Mouse (Mus musculus): ENCODE results near the gene Zfp668. TPM values are rescaled to one million over a fixed set of nuclear protein-coding genes. Genes with fewer than 3 reads are reported as not detected.

Zfp668 gene
- polyA plus RNA-seq (2012; rRNA removed) (3.0 TPM in 2 replicates), polyA plus RNA-seq (2014; fragmentation: Nextera tagmentation; extraction: Ambion mirVana) (3.9 and 4.3 TPM in 2 replicates)

DNA sequence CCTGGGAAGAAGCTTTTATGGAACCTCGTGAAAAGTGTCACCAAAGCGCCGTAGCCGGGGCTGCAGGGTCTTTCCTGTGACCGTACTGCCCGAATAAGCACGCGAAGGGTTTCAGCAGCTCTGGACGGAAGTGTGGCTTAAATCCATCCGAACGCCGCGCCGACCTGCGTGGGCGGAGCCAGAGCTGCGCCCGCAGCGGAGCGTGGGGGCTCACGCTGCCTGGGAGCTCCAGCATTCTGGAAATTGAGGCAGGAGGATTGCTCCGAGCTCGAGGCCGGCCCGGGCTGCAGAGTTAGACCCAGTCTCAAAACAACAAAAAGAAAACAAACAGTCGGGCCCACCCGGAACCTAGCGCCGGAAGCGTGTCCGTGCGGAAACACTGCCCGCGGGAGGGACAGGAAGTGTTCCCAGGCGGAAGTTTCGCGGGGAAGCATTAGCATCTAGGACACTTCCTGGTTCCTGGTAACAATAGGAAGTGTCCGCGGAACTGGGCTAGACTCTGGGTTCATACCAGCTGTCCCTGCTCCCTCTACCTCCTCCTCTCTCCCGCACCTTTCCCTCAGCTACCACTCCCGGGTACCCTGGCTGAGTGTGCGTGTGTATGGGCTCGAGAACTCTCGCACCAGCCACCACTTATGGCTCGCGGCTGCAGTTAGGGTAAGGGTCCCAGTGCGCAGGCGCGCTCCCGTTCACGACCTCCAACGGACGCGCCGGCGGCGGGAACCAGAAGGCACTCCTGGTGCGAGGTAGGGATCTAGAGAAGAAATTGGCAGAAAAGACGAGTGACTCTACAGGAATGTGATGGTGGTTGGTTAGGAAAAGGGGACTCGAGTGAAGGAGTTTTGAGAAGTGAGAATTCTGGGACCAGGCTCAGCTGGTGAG, at the start of gene Zfp668:
Gene Zfp668 (minus strand): TSS at position 362 of the 882 bp plus-strand sequence.
- H3K9me3 ChIP-seq (ENCODE audit: control insufficient read depth, low read length), result peaks cover 26% of the 10 kb centered on the region
- H3K4me1 ChIP-seq (replicated peaks; ENCODE audit: control insufficient read depth in 2 of 2, insufficient read depth in 2 of 2, low read length in 1 of 2), result peaks cover 13 to 16% of the 10 kb centered on the region in 2 experiments
- peak within 1 kb of the TSS; percentile 83 for H3K27ac ChIP-seq
- WGBS (ENCODE audit: insufficient replicate concordance), result under 1% methylated on average over 60 of the region's 60 CpGs
- H3K27me3 ChIP-seq (ENCODE audit: control insufficient read depth, insufficient read depth, low read length), result peaks cover 2% of the 10 kb centered on the region; the same call in 1 of the 2 replicates
- H3K4me2 ChIP-seq (ENCODE audit: low read depth), result peak within 1 kb of the TSS; percentile 98
- TF ChIP-seq CTCF (IDR thresholded peaks at IDR 0.05; ENCODE audit: low read depth) (no peak), EP300 (IDR thresholded peaks at IDR 0.05; ENCODE audit: low read depth) (no peak)
- peak within 1 kb of the TSS; percentile 88 for H3K9ac ChIP-seq (replicated peaks)
- DNase-seq (ENCODE audit: low read depth in 3 of 3, low spot score in 3 of 3), result peak; percentile 91 to 92 (median 91)
- H3K4me3 ChIP-seq (ENCODE audit: insufficient read depth in 1 of 2, low read depth in 2 of 2, low read length in 2 of 2), result peak within 1 kb of the TSS; percentile 87 to 90
- H3K36me3 ChIP-seq (replicated peaks; ENCODE audit: control insufficient read depth, insufficient read depth, low read depth), result peaks cover 35% of the 10 kb centered on the region
- peak; percentile 75 for ATAC-seq (ENCODE audit: insufficient read depth)

DNA sequence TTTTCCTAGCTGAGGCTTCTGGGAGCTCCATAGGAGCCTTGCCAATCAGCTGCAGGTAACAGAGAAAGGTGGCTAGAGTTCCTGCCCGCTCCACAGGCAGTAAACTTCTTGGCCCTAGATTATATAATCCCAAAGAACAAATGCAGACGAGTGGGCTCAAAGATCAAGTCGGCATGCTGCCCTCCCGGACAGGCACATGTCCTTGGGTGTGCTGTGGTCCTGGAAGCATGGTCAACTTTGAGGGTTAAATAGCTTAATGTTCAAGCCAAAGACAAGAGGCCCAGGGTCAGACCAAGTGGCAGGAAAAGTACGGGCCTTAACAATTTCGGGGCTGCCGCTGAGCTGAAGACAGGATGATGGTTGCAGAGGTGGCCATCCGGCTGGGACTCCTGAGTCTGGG, 49.4 kb upstream of the Zfp668 start:
- Histone ChIP-seq H3K4me3 (ENCODE audit: insufficient read depth in 1 of 2, low read depth in 2 of 2, low read length in 2 of 2) (no peak overlapping the region), H3K4me1 (replicated peaks; ENCODE audit: control insufficient read depth in 2 of 2, insufficient read depth in 2 of 2, low read length in 1 of 2) (peaks cover 2 to 14% of the 10 kb centered on the region in 2 experiments; a peak in 3 of 4 replicates), H3K9me3 (ENCODE audit: control insufficient read depth, low read length) (no peaks in the 10 kb centered on the region), H3K4me2 (ENCODE audit: low read depth) (no peak overlapping the region), H3K27me3 (ENCODE audit: control insufficient read depth, insufficient read depth, low read length) (no peaks in the 10 kb centered on the region), H3K36me3 (replicated peaks; ENCODE audit: control insufficient read depth, insufficient read depth, low read depth) (no peaks in the 10 kb centered on the region; the same call in none of the 2 replicates), H3K27ac (no peak overlapping the region), H3K9ac (replicated peaks) (no peak overlapping the region)
- TF ChIP-seq EP300 (IDR thresholded peaks at IDR 0.05; ENCODE audit: low read depth), result no peak
- no peak for TF ChIP-seq CTCF (IDR thresholded peaks at IDR 0.05; ENCODE audit: low read depth)
- no peak for ATAC-seq (ENCODE audit: insufficient read depth)
- no peak for DNase-seq (ENCODE audit: low read depth in 3 of 3, low spot score in 3 of 3)
- WGBS (ENCODE audit: insufficient replicate concordance), result 85% methylated on average over 8 of the region's 8 CpGs

DNA sequence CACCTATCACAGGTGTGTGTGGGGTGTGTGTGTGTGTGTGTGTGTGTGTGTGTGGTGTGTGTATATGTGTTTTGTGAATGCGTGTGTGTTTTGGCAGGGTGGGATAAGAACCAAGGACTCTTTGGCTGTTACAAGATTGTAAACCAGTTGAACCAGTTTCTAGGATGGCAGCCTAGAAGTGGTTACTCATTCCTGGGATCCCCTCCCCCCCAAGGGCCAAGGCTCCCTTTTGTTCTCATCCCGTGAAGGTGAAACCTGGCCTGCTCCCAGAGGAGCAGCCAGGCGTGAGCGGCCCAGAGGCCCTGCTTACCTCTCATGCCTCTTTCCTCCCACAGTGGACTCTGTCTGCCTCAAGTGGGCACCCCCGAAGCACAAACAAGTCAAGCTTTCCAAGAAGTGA, 48.6 kb upstream of the Zfp668 start:
- Histone ChIP-seq H3K9ac (replicated peaks) (no peak overlapping the region), H3K27me3 (ENCODE audit: control insufficient read depth, insufficient read depth, low read length) (no peaks in the 10 kb centered on the region), H3K36me3 (replicated peaks; ENCODE audit: control insufficient read depth, insufficient read depth, low read depth) (no peaks in the 10 kb centered on the region; the same call in none of the 2 replicates), H3K4me1 (replicated peaks; ENCODE audit: control insufficient read depth in 2 of 2, insufficient read depth in 2 of 2, low read length in 1 of 2) (peaks cover 2 to 14% of the 10 kb centered on the region in 2 experiments; a peak in 3 of 4 replicates), H3K9me3 (ENCODE audit: control insufficient read depth, low read length) (no peaks in the 10 kb centered on the region), H3K4me2 (ENCODE audit: low read depth) (no peak overlapping the region), H3K27ac (no peak overlapping the region), H3K4me3 (ENCODE audit: insufficient read depth in 1 of 2, low read depth in 2 of 2, low read length in 2 of 2) (no peak overlapping the region)
- DNase-seq (ENCODE audit: low read depth in 3 of 3, low spot score in 3 of 3), result no peak
- 66% methylated on average over 5 of the region's 5 CpGs for WGBS (ENCODE audit: insufficient replicate concordance)
- ATAC-seq (ENCODE audit: insufficient read depth), result no peak
- TF ChIP-seq EP300 (IDR thresholded peaks at IDR 0.05; ENCODE audit: low read depth), result no peak
- no peak for TF ChIP-seq CTCF (IDR thresholded peaks at IDR 0.05; ENCODE audit: low read depth)

- WGBS (ENCODE audit: insufficient replicate concordance), result 82% methylated on average over 5 of the region's 5 CpGs
- peaks cover 0 to 7% of the 10 kb centered on the region in 2 experiments; a peak in 1 of 4 replicates for H3K4me1 ChIP-seq (replicated peaks; ENCODE audit: control insufficient read depth in 2 of 2, insufficient read depth in 2 of 2, low read length in 1 of 2)
- no peak overlapping the region for H3K4me3 ChIP-seq (ENCODE audit: insufficient read depth in 1 of 2, low read depth in 2 of 2, low read length in 2 of 2)
- TF ChIP-seq EP300 (IDR thresholded peaks at IDR 0.05; ENCODE audit: low read depth) (no peak), CTCF (IDR thresholded peaks at IDR 0.05; ENCODE audit: low read depth) (no peak)
- no peak overlapping the region for H3K27ac ChIP-seq
- DNase-seq (ENCODE audit: low read depth in 3 of 3, low spot score in 3 of 3) (no peak), ATAC-seq (ENCODE audit: insufficient read depth) (no peak)
- H3K4me2 ChIP-seq (ENCODE audit: low read depth), result no peak overlapping the region
- H3K36me3 ChIP-seq (replicated peaks; ENCODE audit: control insufficient read depth, insufficient read depth, low read depth), result no peaks in the 10 kb centered on the region; the same call in none of the 2 replicates
- H3K27me3 ChIP-seq (ENCODE audit: control insufficient read depth, insufficient read depth, low read length), result no peaks in the 10 kb centered on the region
- no peak overlapping the region for H3K9ac ChIP-seq (replicated peaks)
- no peaks in the 10 kb centered on the region for H3K9me3 ChIP-seq (ENCODE audit: control insufficient read depth, low read length)
Observed at GRCm38 (mm10) chr7:127923714-127924113, 47.1 kb upstream of the Zfp668 start.
